Mouse (Mus musculus) naive thymus-derived CD4-positive, alpha-beta T cell, adult 2 months (primary cell): ENCODE data around the gene Taok3.

ENCODE experiments used
- DNase-seq: peaks from one replicate; pipeline ENCODE4 v3.0.0-alpha.2; 2011; ENCODE audit warnings: low read depth

Gene Taok3

DNA sequence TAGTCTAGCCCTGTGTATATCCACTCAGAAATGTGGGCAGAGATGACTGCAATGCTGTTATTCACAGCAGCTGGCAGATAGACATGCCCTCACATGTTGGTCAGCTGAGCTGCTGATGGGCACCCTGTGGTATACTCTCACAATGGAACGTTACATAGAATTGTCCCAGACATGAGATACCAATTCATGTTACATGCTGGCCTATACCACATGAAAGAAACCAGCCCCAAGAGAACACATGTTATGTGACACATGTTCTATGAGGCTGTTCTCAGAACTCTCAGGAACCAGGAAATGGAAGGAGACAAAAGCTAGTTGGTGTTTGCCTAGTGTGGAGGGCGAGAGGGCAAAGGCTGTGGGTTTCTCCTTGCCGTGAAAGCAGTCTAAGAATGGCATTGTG lies 62.5 kb downstream of the Taok3 start:
- DNase-seq = peak; percentile 35

DNA sequence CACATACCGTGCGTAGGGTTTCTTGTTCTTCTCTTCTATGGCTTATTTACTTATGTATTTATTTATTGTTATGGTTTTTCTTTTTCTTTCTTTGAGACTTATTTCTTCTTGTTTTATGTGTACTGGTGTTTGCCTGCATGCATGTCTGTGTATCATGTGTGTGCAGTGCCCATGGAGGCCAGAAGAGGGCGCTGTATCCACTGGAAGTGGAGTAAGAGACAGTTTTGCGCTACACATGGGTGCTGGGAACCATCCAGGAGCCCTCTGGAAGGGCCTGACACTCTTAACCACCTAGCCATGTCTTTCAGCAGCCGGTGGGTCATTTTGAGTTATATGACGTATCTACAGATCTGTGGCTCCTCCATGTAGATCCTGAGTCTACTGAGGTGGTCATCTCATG lies 64.9 kb downstream of the Taok3 start:
- peak; percentile 17 for DNase-seq

GRCm38 (mm10) chr5:117185673-117186072 lies 65.7 kb downstream of the Taok3 start:
- peak; percentile 47 for DNase-seq

DNA sequence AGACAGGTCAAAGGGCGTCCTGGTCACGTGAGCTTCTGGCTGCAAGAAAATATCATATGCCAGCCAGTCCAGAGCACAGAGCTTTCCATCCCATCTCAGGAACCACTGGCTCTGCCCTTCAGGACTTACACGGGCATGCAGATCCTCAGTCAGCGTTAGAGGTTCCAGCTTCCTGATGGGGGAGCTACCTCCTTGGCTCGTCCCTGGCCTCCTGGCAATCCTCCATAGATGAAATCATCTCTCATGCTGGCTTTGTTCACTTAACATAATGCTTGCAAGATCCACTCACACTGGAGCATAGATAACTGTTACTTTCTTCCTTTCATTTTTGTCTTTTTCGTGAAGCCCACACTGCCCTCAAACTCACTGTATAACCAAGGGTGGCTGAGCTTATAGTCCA lies 72.1 kb downstream of the Taok3 start:
- no peak for DNase-seq

DNA sequence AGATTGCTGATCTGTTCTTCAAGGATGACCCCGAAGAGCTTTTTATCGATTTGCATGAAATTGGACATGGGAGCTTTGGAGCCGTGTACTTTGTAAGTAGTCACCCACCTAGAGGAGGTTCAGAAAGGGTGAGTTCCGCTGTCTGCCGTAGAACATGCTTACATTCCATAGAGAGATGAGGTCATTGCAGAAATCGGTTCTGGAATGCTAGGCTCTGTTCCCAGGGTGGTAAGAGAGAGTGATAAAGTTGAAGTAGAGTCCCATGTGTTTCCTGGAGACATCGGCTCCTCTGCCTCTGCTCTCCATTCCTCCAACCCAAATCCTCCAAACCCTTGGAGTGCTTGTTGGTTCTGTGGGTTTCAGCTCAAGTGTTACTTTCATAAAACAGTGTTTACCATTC lies 73.8 kb downstream of the Taok3 start:
- no peak for DNase-seq

DNA sequence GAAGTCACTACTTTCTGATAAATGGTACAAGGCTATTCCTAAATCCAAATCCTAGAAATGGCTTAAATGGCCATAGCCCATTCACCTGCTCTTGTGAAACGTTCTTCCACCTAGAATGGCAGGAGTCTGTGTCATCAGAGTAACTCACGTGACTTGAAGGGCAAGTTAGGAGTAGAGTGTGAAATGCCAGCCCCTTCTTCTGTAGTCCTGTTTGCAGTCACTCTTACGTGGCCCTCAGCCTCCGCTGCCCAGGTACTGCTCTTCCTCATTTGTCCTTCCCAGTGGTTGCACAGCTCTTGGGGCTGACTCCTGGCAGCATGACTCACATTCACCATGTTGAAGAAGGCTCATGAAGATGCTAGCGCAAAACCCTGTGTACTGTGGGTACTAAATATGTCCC lies 74.7 kb downstream of the Taok3 start:
- no peak for DNase-seq

GRCm38 (mm10) chr5:117196551-117196950 lies 76.6 kb downstream of the Taok3 start:
- no peak for DNase-seq

- peak; percentile 26 for DNase-seq
Measured at GRCm38 (mm10) chr5:117198390-117198789, 78.5 kb downstream of the Taok3 start.

GRCm38 (mm10) chr5:117207286-117207685 lies 87.4 kb downstream of the Taok3 start:
- no peak for DNase-seq

DNA sequence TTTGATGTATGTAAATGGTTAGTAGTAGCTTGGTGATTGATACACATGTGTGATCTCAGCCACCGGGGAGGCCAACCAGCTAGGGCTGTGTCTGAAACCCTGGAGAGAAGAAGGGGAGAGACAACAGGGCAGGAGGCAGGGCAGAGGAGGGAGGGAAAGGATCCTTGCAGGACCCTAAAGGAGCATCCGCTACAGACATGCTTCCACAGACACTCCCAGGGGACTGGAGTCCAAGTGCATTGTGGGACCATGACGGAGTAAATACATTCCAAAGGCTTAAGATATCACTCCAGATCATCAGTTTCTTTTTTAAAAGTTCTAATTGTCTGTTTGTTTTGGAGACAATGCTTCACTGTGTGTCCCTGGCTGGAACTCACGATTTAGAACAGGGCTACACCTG lies 94.1 kb downstream of the Taok3 start:
- no peak for DNase-seq

DNA sequence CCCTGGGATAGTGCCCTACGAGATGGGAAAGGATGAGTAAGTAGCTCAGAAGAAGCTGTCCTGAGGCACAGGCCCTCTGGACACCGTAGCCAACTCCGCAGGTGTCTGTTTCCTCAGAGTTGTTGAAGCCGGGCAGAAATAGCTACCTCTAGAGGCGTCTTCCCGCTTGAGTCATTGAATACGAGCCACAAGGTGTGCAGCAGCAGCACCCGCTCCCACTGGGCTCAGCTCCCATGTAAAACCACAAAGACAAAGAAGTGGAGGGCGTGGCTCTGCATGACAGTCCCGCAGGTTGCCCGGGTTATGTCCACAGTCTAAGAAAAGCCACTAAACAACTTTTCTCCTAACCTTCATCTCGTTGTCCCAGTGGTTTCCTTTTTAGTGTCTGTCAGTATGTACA lies 111.1 kb downstream of the Taok3 start:
- no peak for DNase-seq

DNA sequence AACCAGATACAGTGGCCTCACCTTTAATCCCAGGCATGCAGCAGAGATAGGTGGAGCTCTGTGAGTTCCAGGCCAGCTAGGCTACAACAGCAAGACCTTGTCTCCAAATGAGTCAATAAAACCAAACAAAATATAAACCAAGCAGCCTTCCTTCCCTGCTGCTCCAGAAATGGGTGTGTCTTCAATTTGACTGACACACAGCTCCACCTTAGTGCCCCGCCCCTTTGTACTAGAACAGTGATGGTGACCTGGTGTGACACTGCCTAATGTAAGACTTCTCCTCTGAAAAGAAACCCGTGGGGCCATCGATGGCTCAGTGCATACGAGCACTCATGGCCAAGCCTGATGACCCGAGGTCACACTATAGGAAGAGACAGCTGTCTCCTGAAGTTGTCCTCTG lies 116.6 kb downstream of the Taok3 start:
- no peak for DNase-seq

GRCm38 (mm10) chr5:117239106-117239505 lies 119.2 kb downstream of the Taok3 start:
- no peak for DNase-seq

DNA sequence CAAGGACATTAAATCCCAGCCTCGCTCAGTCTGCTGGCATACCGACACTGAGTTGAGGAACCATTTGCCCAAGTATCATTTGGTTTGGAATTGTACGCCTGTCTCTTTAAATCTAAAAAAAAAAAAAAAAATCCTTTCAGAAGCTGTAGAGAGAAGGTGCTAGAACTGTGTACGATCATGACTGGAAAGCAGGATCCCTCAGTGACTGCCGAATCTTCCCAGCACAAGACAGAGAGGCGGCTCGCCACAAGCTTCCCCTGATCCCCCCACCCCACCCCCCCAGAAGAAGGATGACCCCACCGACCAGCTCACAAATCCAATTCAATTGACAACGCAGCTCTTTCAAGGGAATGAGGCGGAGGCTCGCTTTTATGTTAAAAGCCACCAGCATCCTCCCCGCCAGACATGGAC lies 120.4 kb downstream of the Taok3 start:
- no peak for DNase-seq

GRCm38 (mm10) chr5:117240761-117241322 lies 120.9 kb downstream of the Taok3 start:
- no peak for DNase-seq

- no peak for DNase-seq
Measured at GRCm38 (mm10) chr5:117241935-117242531, 122.1 kb downstream of the Taok3 start.

- DNase-seq = no peak
Measured at GRCm38 (mm10) chr5:117242671-117243478, 122.9 kb downstream of the Taok3 start.

DNA sequence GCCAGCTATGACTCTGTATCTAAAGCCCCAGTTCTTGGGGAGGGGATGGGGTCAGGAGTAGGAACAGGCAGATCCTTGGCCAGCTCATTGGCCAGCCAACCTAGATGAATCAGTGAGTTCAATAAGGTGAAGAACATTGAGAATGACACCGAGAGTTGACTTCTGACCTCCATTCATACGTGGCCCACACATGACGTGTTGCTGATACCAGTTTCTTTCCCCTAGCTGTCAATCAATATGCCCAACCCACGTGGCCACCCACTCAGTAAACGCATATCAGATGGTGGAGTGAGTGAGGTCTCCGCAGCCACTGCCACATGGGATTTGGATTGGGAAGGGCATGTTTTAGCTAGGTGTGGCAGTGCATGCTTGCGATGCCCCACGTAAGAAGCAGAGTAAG lies 125.2 kb downstream of the Taok3 start:
- DNase-seq = no peak

- no peak for DNase-seq
Measured at GRCm38 (mm10) chr5:117248351-117248750, 128.4 kb downstream of the Taok3 start.

- DNase-seq = no peak
Measured at GRCm38 (mm10) chr5:117250796-117251195, 130.9 kb downstream of the Taok3 start.

DNA sequence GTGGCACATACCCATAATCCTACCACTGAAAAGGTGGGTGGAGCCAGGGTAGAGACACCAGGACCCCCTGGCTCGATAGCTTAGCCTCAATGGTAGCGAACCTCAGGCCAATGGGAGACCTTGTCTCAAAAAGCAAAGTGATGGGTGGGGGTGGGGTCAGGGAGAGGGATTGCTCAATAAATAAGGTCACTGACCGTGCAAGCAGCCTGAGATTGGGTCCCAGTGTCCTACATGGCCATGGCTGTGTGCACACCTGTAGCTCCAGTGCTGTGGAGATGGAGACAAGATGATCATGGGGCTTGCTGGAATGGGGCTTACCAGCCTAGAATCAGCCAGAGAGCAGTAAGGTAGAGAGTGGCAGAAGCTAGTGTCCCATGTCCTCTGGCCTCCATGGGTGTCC lies 131.8 kb downstream of the Taok3 start:
- no peak for DNase-seq

GRCm38 (mm10) chr5:117258276-117258675 lies 138.3 kb downstream of the Taok3 start:
- DNase-seq = no peak

- no peak for DNase-seq
Measured at GRCm38 (mm10) chr5:117263566-117263965, 143.6 kb downstream of the Taok3 start.
